Mouse (Mus musculus) CH12.LX (cell line): Measurements from ENCODE around the gene Cd164l2. TPM values are rescaled to one million over a fixed set of nuclear protein-coding genes. Genes with fewer than 3 reads are reported as not detected.

Source experiments
- DNase-seq: peaks from one replicate; pipeline ENCODE4 v3.0.0-alpha.2; 2013; ENCODE audit errors: extremely low read depth
- H3K27ac ChIP-seq: 2 replicates; pipeline ENCODE4 v1.5.1; 2012; ENCODE audit warnings: low read depth, mild to moderate bottlenecking, control low read depth, moderate library complexity; ENCODE audit not compliant: insufficient read depth
- H3K27me3 ChIP-seq: replicated peaks from 2 replicates; pipeline ENCODE3; 2012; ENCODE audit warnings: inconsistent platforms
- H3K36me3 ChIP-seq, 2 experiments: replicated peaks in 1 of 2; 2 replicates each; pipeline versions ENCODE3 to v1.6.1; 2012; ENCODE audit warnings: inconsistent platforms in 1 of 2, low read length in 1 of 2, mild to moderate bottlenecking in 1 of 2, mixed read lengths in 1 of 2, moderate library complexity in 1 of 2; ENCODE audit not compliant: control insufficient read depth in 1 of 2, insufficient read depth in 1 of 2
- H3K4me1 ChIP-seq, 2 experiments: 2 replicates each; pipeline ENCODE4 v1.6.1; 2012; ENCODE audit warnings: inconsistent platforms in 1 of 2, moderate library complexity in 1 of 2; ENCODE audit not compliant: insufficient read depth in 2 of 2, control insufficient read depth in 1 of 2
- H3K4me2 ChIP-seq: 2 replicates; pipeline ENCODE4 v1.6.1; 2012; ENCODE audit warnings: low read depth, mild to moderate bottlenecking, control low read depth; ENCODE audit not compliant: poor library complexity, insufficient read depth, severe bottlenecking
- H3K4me3 ChIP-seq, 3 experiments: fragments of 150-350 bp in 1 of 3; sonication (generic) in 1 of 3; replicated peaks in 1 of 3; 2 replicates each; pipeline versions ENCODE3 to v1.5.1; 2011 to 2012; ENCODE audit warnings: low read depth in 2 of 3, low read length in 2 of 3, mild to moderate bottlenecking in 2 of 3, moderate library complexity in 2 of 3, control low read depth in 1 of 3, improper control_type of control experiment in 1 of 3, inconsistent platforms in 1 of 3, mixed read lengths in 1 of 3; ENCODE audit not compliant: poor library complexity in 1 of 3
- H3K79me2 ChIP-seq: replicated peaks from 2 replicates; pipeline ENCODE4 v1.6.1; 2012; ENCODE audit warnings: mild to moderate bottlenecking, moderate library complexity; ENCODE audit not compliant: control insufficient read depth, poor library complexity, insufficient read depth, severe bottlenecking; ENCODE audit errors: extremely low read depth
- H3K9ac ChIP-seq: 2 replicates; pipeline ENCODE4 v1.6.1; 2012; ENCODE audit warnings: low read depth, mild to moderate bottlenecking, control low read depth, moderate library complexity; ENCODE audit not compliant: insufficient read depth
- H3K9me3 ChIP-seq: replicated peaks from 2 replicates; pipeline ENCODE3; 2012; ENCODE audit warnings: low read length, inconsistent platforms, mixed read lengths
- BHLHE40 ChIP-seq: IDR thresholded peaks from 2 replicates; pipeline ENCODE4 v1.6.1; 2011; ENCODE audit warnings: mild to moderate bottlenecking, low read depth, low read length, improper control_type of control experiment
- HCFC1 ChIP-seq: IDR thresholded peaks from 2 replicates; pipeline ENCODE4 v1.6.1; 2012; ENCODE audit warnings: low read depth, mild to moderate bottlenecking, inconsistent platforms, low read length, improper control_type of control experiment
- IRF4 ChIP-seq: IDR thresholded peaks from 2 replicates; pipeline ENCODE4 v1.6.1; 2014; ENCODE audit warnings: low read depth, mild to moderate bottlenecking, inconsistent platforms, low read length, improper control_type of control experiment
- JUN ChIP-seq: IDR thresholded peaks from 2 replicates; pipeline ENCODE4 v1.6.1; 2011; ENCODE audit warnings: low read depth, mild to moderate bottlenecking, low read length, improper control_type of control experiment, moderate library complexity; ENCODE audit not compliant: insufficient read depth
- JUND ChIP-seq: conservative IDR thresholded peaks from 2 replicates; pipeline ENCODE4 v1.6.1; 2011; ENCODE audit warnings: low read depth, low read length, improper control_type of control experiment
- KAT2A ChIP-seq: IDR thresholded peaks from 2 replicates; pipeline ENCODE4 v1.6.1; 2012; ENCODE audit warnings: low read length, improper control_type of control experiment, inconsistent platforms; ENCODE audit not compliant: insufficient replicate concordance
- MAZ ChIP-seq: IDR thresholded peaks from 2 replicates; pipeline ENCODE4 v1.6.1; 2012; ENCODE audit warnings: low read depth, mild to moderate bottlenecking, inconsistent platforms, low read length, improper control_type of control experiment, moderate library complexity
- NELFE ChIP-seq: IDR thresholded peaks from 2 replicates; pipeline ENCODE4 v1.6.1; 2011; ENCODE audit warnings: low read depth, low read length, improper control_type of control experiment
- NRF1 ChIP-seq: IDR thresholded peaks from 2 replicates; pipeline ENCODE4 v1.6.1; 2014; ENCODE audit warnings: low read depth, mild to moderate bottlenecking, inconsistent platforms, low read length, improper control_type of control experiment, moderate library complexity
- PAX5 ChIP-seq: IDR thresholded peaks from 2 replicates; pipeline ENCODE4 v1.6.1; 2012; ENCODE audit warnings: low read length, inconsistent platforms, mixed read lengths
- POLR2A ChIP-seq: IDR thresholded peaks from 2 replicates; pipeline ENCODE4 v1.6.1; 2011; ENCODE audit warnings: low read depth, mild to moderate bottlenecking, improper control_type of control experiment, low read length
- POLR2AphosphoS2 ChIP-seq: IDR thresholded peaks from 2 replicates; pipeline ENCODE4 v1.6.1; 2011; ENCODE audit warnings: low read depth, low read length, improper control_type of control experiment
- RAD21 ChIP-seq: IDR thresholded peaks from 2 replicates; pipeline ENCODE4 v1.6.1; 2011; ENCODE audit warnings: low read depth, mild to moderate bottlenecking, low read length, improper control_type of control experiment, moderate library complexity
- RCOR1 ChIP-seq: conservative IDR thresholded peaks from 2 replicates; pipeline ENCODE4 v1.6.1; 2012; ENCODE audit warnings: low read depth, mild to moderate bottlenecking, inconsistent platforms, low read length, improper control_type of control experiment
- SMC3 ChIP-seq: IDR thresholded peaks from 2 replicates; pipeline ENCODE4 v1.6.1; 2011; ENCODE audit warnings: low read depth, low read length, improper control_type of control experiment
- TCF12 ChIP-seq: IDR thresholded peaks from 2 replicates; pipeline ENCODE4 v1.6.1; 2014; ENCODE audit warnings: low read depth, mild to moderate bottlenecking, inconsistent platforms, low read length, improper control_type of control experiment
- USF1 ChIP-seq: IDR thresholded peaks from 2 replicates; pipeline ENCODE4 v1.6.1; 2014; ENCODE audit warnings: low read depth, mild to moderate bottlenecking, inconsistent platforms, low read length, improper control_type of control experiment
- USF2 ChIP-seq: conservative IDR thresholded peaks from 2 replicates; pipeline ENCODE4 v1.6.1; 2011; ENCODE audit warnings: low read depth, low read length, improper control_type of control experiment
- ZC3H11A ChIP-seq: IDR thresholded peaks from 2 replicates; pipeline ENCODE4 v1.6.1; 2012; ENCODE audit warnings: low read depth, mild to moderate bottlenecking, inconsistent platforms, low read length, improper control_type of control experiment
- ZNF384 ChIP-seq: IDR thresholded peaks from 2 replicates; pipeline ENCODE4 v1.6.1; 2012; ENCODE audit warnings: low read depth, low read length, improper control_type of control experiment, inconsistent platforms
- dilution Hi-C: fragments of 300-500 bp; cut with MboI; formaldehyde crosslinking; loops from 2 replicates; pipeline ENCODE4 v1.14.3; 2020; ENCODE audit warnings: low sequenced_read_pairs; ENCODE audit not compliant: extremely low pct_unique_long_range_greater_than_20kb, extremely low pct_ligation_motif_present
- in situ Hi-C: fragments of 300-500 bp; cut with MboI; formaldehyde crosslinking; loops from 3 replicates; pipeline ENCODE4 v1.14.3; 2019; ENCODE audit warnings: low sequenced_read_pairs, low pct_ligation_motif_present, low pct_unique_long_range_greater_than_20kb, mixed read lengths
- polyA plus RNA-seq: library from polyadenylated mRNA; unstranded; fragments of >175 nt; gene quantifications from 2 replicates; pipeline ENCODE4 v1.2.1, GENCODE M21; 2012; ENCODE audit warnings: low read depth; ENCODE audit not compliant: insufficient read length
- total RNA-seq, 2 experiments: library from RNA; depleted of rRNA; stranded (reverse); fragments of 300-350 nt in 1 of 2; fragments of >200 nt in 1 of 2; gene quantifications; 2 replicates each; pipeline ENCODE4 v1.2.3; 2012 to 2014

The Cd164l2 gene
- total and polyA plus RNA-seq, 3 experiments = not detected

DNA sequence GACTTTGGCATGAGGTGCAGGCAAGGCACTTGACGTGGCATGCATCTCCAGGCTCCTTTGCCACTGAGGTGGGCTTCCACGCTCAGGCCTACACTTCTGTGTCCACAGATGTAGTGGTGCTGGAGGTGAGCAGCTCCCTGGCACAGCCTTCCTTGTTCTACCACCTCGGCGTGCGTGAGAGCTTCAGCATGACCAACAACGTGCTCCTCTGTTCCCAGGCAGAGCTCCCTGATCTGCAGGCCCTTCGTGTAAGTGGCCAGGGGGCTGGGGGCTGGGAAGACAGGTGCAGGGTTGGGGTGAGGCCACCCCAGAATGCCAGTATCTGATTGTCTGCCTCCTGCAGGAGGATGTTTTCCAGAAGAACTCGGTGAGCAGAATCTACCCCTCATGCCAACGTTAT lies 30.8 kb downstream of the Cd164l2 start:
- DNase-seq = no peak
- dilution Hi-C loops (no loop called here), in situ Hi-C loops (no loop called here)
- no peaks in the 10 kb centered on the region for H3K36me3 ChIP-seq
- peaks cover 2% of the 10 kb centered on the region for H3K9me3 ChIP-seq
- H3K79me2 ChIP-seq = no peaks in the 10 kb centered on the region
- H3K9ac ChIP-seq = no peak overlapping the region
- peaks cover 0 to 12% of the 10 kb centered on the region in 2 experiments; a peak in 2 of 4 replicates for H3K4me1 ChIP-seq
- no peak overlapping the region for H3K4me3 ChIP-seq
- H3K4me2 ChIP-seq = no peak overlapping the region
- peaks cover 70% of the 10 kb centered on the region for H3K27me3 ChIP-seq
- H3K27ac ChIP-seq = no peak overlapping the region
- no peak for TF ChIP-seq SMC3
- no peak for TF ChIP-seq ZC3H11A
- TF ChIP-seq BHLHE40 = no peak
- TF ChIP-seq NELFE = no peak

DNA sequence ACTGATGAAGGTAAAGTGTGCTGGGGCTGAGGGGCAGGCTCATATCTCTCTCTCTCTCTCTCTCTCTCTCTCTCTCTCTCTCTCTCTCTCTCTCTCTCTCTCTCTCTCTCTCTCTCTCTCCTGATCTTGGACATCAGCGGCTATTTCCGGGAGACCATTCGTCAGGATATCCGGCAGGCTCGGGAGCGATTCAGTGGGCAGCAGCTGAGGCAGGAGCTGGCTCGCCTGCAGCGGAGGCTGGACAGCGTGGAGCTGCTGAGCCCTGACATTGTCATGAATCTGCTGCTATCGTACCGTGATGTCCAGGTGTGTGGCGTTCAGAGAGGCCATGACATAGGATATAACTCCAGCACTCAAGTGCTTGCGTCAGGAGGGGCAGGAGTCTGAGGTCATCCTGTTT lies 31.6 kb downstream of the Cd164l2 start:
- H3K27me3 ChIP-seq = peaks cover 77% of the 10 kb centered on the region
- in situ Hi-C loops = no loop called here
- no peak overlapping the region for H3K4me2 ChIP-seq
- H3K79me2 ChIP-seq = no peaks in the 10 kb centered on the region
- no peak overlapping the region for H3K4me3 ChIP-seq
- no peak overlapping the region for H3K9ac ChIP-seq
- H3K4me1 ChIP-seq = peaks cover 0 to 9% of the 10 kb centered on the region in 2 experiments; a peak in 2 of 4 replicates
- TF ChIP-seq TCF12 (no peak), POLR2AphosphoS2 (no peak), MAZ (no peak), USF1 (no peak), NRF1 (no peak), USF2 (no peak), KAT2A (no peak), IRF4 (no peak), JUND (no peak), ZNF384 (no peak), HCFC1 (no peak), PAX5 (no peak), BHLHE40 (no peak), RCOR1 (no peak), POLR2A (no peak), JUN (no peak), SMC3 (no peak), RAD21 (no peak)
- no peak for DNase-seq
- no peak overlapping the region for H3K27ac ChIP-seq
- no peaks in the 10 kb centered on the region for H3K36me3 ChIP-seq
- dilution Hi-C loops = no loop called here
- peaks cover 2% of the 10 kb centered on the region for H3K9me3 ChIP-seq
